Mouse (Mus musculus) heart, embryonic 10.5 days (tissue): Measurements from ENCODE around the gene Fpr1. TPM values are rescaled to one million over a fixed set of nuclear protein-coding genes. Genes with fewer than 3 reads are reported as not detected.
A peak's percentile ranks its signal among the peaks of the same experiment; 100 is the strongest.

Experiments used
- DNase-seq: peaks from one replicate; pipeline ENCODE4 v3.0.0-alpha.2; 2017; ENCODE audit warnings: low spot score
- H3K27ac ChIP-seq: fragments of 300-500 bp; sonication (generic); 2 replicates; pipeline ENCODE4 v1.5.1; 2016; ENCODE audit warnings: mild to moderate bottlenecking
- H3K27me3 ChIP-seq: fragments of 300-500 bp; sonication (generic); 2 replicates; pipeline ENCODE4 v1.6.1; 2016; ENCODE audit warnings: mild to moderate bottlenecking; ENCODE audit not compliant: poor library complexity, insufficient read depth, severe bottlenecking
- H3K36me3 ChIP-seq: fragments of 300-500 bp; sonication (generic); 2 replicates; pipeline ENCODE4 v1.6.1; 2016; ENCODE audit warnings: mild to moderate bottlenecking, moderate library complexity
- H3K4me1 ChIP-seq: fragments of 300-500 bp; sonication (generic); 2 replicates; pipeline ENCODE4 v1.6.1; 2016; ENCODE audit warnings: mild to moderate bottlenecking
- H3K4me3 ChIP-seq: fragments of 300-500 bp; sonication (generic); 2 replicates; pipeline ENCODE4 v1.5.1; 2016; ENCODE audit warnings: mild to moderate bottlenecking, moderate library complexity
- H3K9me3 ChIP-seq: fragments of 300-500 bp; sonication (generic); 2 replicates; pipeline ENCODE4 v1.6.1; 2016; ENCODE audit warnings: mild to moderate bottlenecking, moderate library complexity
- WGBS: fragments of 180-500 bp; shearing (Covaris S2); methylation state at CpG from one replicate; pipeline ENCODE4 v1.1.7; 2016; 5-methylcytosine and 5-hydroxymethylcytosine counted together
- polyA plus RNA-seq: library from polyadenylated mRNA; unstranded; fragments of >200 nt; fragmentation: Nextera tagmentation; extraction: Ambion mirVana; gene quantifications from 2 replicates; pipeline ENCODE4 v1.2.1, GENCODE M21; 2016

Gene Fpr1
- polyA plus RNA-seq, 1 experiment from 2014 or later, result 0.10 TPM

DNA sequence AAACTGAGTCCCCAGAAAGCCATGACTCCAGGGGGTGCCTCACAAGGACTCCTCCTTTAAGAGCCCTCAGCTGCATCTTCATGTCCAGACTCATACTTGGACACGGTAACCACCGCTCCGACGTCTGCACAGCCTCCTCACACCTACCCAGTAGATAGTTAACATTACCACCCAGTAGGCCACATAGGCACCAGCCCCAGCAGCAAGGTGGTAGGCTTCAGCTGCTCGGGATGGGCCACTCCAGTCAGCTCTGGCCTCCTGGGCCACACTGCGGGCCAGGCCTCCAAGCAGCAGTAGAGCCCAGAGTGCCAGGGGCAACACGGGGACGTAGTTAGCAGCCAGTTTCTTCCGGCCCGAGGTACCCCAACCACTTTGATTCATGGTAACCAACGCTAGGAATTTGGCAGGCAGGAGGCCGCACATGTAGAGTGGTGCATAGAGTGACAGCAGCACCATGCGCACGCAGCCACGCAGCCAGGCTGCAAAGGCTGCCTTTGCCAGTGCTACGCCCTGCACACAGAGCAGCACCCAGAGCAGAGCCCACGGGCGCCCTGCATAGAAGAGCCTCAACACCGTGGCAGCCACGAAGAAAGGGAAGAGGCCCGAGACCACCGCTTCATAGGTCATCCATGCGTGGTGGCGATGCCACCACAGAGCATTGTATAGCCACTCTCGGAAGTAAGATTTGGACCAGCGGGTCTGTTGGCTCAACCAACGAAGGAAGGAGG lies 40.0 kb downstream of the Fpr1 start:
- WGBS, result 68% methylated on average over 27 of the region's 27 CpGs
- Histone ChIP-seq H3K4me1 (no peaks in the 10 kb centered on the region), H3K36me3 (peaks cover 25% of the 10 kb centered on the region), H3K27ac (no peak overlapping the region), H3K4me3 (no peak overlapping the region), H3K9me3 (no peaks in the 10 kb centered on the region), H3K27me3 (0 out of 2 replicates have a peak, but pooled peaks cover 10% of the 10 kb centered on the region)
- no peak for DNase-seq

- WGBS, result 90% methylated on average over 7 of the region's 7 CpGs
- Histone ChIP-seq H3K27me3 (no peaks in the 10 kb centered on the region), H3K36me3 (peaks cover 37% of the 10 kb centered on the region), H3K27ac (no peak overlapping the region), H3K9me3 (no peaks in the 10 kb centered on the region), H3K4me3 (no peak overlapping the region), H3K4me1 (peaks cover 23% of the 10 kb centered on the region)
- no peak for DNase-seq
Measured at GRCm38 (mm10) chr17:17840796-17841195, 42.9 kb downstream of the Fpr1 start.

- no peaks in the 10 kb centered on the region for H3K9me3 ChIP-seq
- no peaks in the 10 kb centered on the region for H3K27me3 ChIP-seq
- H3K4me1 ChIP-seq, result peaks cover 36% of the 10 kb centered on the region
- WGBS, result 93% methylated on average over 2 of the region's 2 CpGs
- no peak overlapping the region for H3K27ac ChIP-seq
- H3K36me3 ChIP-seq, result peaks cover 39% of the 10 kb centered on the region
- H3K4me3 ChIP-seq, result no peak overlapping the region
- no peak for DNase-seq
Measured at GRCm38 (mm10) chr17:17839276-17839675, 44.5 kb downstream of the Fpr1 start.

DNA sequence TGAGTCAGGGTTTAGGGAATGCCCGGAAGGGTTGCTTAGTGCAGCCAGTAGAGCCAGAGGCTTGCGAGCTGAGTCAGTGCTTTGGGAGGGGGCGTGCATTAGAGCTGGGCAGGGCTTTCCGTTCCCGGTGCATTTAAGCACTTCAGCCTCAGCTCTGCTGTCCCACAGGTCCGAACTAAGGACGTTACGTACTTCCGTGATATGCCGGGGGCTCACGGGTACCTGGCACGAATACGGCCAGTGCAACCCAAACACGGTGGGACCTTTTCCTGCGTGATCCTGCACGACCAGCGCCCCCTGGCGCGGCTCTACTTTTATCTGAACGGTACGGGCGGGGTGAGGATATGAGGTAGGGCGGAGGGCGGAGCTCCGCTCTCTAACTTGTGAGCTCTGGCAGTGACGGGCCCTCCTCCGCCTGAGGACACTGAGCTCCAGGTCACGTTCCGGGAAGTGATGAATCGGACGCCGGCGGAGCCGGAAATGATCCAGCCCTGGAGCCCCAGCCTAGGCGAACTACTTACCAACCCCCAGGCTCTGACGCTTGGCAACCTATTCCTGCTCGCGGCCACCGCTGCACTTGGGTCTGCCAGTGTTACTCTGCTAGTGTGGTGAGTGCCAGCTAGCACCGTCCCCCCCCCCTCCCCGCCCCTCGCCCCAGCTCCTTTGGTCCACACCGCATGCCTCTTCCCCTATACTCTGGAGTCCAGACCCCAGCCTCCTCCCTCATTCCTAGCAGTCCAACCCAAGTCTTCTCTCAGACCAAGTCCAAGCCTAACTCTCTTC lies 45.6 kb downstream of the Fpr1 start:
- Histone ChIP-seq H3K4me3 (peak overlapping the region; percentile 65), H3K9me3 (no peaks in the 10 kb centered on the region), H3K36me3 (peaks cover 49% of the 10 kb centered on the region), H3K4me1 (peaks cover 48% of the 10 kb centered on the region), H3K27ac (peak overlapping the region; percentile 89), H3K27me3 (no peaks in the 10 kb centered on the region)
- under 1% methylated on average over 42 of the region's 43 CpGs for WGBS
- peak; percentile 98 for DNase-seq

DNA sequence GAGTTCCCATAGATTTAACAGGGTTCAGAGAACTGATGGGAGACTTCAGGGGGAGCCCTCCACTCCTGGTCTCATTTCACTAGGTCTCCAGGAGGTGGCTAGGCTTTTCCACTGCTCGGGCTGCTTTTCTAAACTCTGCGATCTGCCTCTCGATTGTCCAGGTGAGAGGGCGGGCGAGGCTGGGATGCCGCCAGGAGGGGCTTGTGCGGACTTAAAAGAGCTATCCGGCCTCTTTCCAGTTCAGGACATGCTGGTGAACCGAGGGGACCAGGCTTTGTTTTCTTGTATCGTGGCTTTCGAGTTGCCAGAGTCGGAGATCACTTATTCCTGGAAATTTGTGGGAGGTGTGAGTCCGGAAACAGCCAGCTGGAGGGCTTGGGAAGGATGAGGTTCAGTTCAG lies 46.3 kb downstream of the Fpr1 start:
- H3K4me1 ChIP-seq, result peaks cover 49% of the 10 kb centered on the region
- H3K4me3 ChIP-seq, result peak overlapping the region; percentile 65
- H3K9me3 ChIP-seq, result no peaks in the 10 kb centered on the region
- 7% methylated on average over 13 of the region's 13 CpGs for WGBS
- no peaks in the 10 kb centered on the region for H3K27me3 ChIP-seq
- no peak for DNase-seq
- peak overlapping the region; percentile 89 for H3K27ac ChIP-seq
- H3K36me3 ChIP-seq, result peaks cover 54% of the 10 kb centered on the region

DNA sequence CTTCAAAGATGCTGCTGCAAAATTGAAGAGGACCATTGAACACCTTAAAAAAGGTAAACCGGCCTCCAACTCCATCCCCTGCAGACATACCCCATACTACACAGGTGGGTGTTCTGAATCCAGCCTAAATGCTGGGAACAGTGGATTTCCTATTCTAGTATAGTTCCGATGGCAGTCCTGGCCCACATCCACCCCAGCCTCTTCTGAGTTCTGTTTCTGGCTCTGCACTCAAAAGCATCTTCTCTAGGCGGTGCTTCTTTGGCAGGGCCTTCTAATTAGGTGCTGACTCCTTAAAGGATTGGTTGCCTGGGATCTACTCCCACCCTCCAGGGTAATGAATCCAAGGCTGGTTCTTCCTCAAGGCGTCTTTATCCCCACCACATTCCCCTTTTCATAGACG lies 47.6 kb downstream of the Fpr1 start:
- peaks cover 57% of the 10 kb centered on the region for H3K4me1 ChIP-seq
- WGBS, result 82% methylated on average over 5 of the region's 5 CpGs
- no peaks in the 10 kb centered on the region for H3K9me3 ChIP-seq
- no peak overlapping the region for H3K4me3 ChIP-seq
- no peak for DNase-seq
- H3K27me3 ChIP-seq, result no peaks in the 10 kb centered on the region
- no peak overlapping the region for H3K27ac ChIP-seq
- H3K36me3 ChIP-seq, result peaks cover 62% of the 10 kb centered on the region

- Histone ChIP-seq H3K4me3 (0 out of 2 replicates have a peak overlapping the region, but pooled peaks have one; percentile 18), H3K9me3 (no peaks in the 10 kb centered on the region), H3K27me3 (no peaks in the 10 kb centered on the region), H3K4me1 (peaks cover 69% of the 10 kb centered on the region), H3K36me3 (peaks cover 59% of the 10 kb centered on the region), H3K27ac (no peak overlapping the region)
- WGBS, result 7% methylated on average over 1 of the region's 1 CpGs
- peak; percentile 77 for DNase-seq
Measured at GRCm38 (mm10) chr17:17834896-17835295, 48.8 kb downstream of the Fpr1 start.

DNA sequence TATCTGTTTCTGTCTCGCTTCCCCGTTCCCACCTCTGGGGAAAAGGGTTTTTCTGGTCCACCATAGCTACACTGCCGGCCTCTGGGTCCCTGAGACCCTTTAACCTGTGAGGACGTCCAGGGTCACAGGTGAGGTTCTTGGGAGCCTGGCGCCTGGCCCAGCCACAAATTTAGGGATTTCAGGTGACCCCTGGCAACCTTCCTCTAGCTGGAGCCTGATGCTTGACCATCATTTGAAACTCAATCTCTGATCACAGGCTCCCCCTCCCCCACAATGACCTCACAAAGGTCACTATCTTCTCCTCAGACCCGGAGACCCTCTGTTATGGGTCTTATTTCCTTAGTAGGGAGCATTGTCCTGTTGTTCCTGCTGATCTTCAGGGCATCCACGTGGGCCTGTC lies 53.0 kb downstream of the Fpr1 start:
- Histone ChIP-seq H3K4me1 (peaks cover 59% of the 10 kb centered on the region), H3K4me3 (peak overlapping the region; percentile 87), H3K36me3 (peaks cover 40% of the 10 kb centered on the region), H3K9me3 (no peaks in the 10 kb centered on the region), H3K27me3 (no peaks in the 10 kb centered on the region), H3K27ac (no peak overlapping the region)
- no peak for DNase-seq
- WGBS, result 76% methylated on average over 7 of the region's 7 CpGs

GRCm38 (mm10) chr17:17829816-17830535 lies 53.8 kb downstream of the Fpr1 start:
- DNase-seq, result no peak
- peaks cover 57% of the 10 kb centered on the region for H3K4me1 ChIP-seq
- 74% methylated on average over 22 of the region's 23 CpGs for WGBS
- H3K27me3 ChIP-seq, result no peaks in the 10 kb centered on the region
- H3K36me3 ChIP-seq, result peaks cover 39% of the 10 kb centered on the region
- H3K4me3 ChIP-seq, result peak overlapping the region; percentile 87
- H3K27ac ChIP-seq, result peak overlapping the region; percentile 96
- no peaks in the 10 kb centered on the region for H3K9me3 ChIP-seq

DNA sequence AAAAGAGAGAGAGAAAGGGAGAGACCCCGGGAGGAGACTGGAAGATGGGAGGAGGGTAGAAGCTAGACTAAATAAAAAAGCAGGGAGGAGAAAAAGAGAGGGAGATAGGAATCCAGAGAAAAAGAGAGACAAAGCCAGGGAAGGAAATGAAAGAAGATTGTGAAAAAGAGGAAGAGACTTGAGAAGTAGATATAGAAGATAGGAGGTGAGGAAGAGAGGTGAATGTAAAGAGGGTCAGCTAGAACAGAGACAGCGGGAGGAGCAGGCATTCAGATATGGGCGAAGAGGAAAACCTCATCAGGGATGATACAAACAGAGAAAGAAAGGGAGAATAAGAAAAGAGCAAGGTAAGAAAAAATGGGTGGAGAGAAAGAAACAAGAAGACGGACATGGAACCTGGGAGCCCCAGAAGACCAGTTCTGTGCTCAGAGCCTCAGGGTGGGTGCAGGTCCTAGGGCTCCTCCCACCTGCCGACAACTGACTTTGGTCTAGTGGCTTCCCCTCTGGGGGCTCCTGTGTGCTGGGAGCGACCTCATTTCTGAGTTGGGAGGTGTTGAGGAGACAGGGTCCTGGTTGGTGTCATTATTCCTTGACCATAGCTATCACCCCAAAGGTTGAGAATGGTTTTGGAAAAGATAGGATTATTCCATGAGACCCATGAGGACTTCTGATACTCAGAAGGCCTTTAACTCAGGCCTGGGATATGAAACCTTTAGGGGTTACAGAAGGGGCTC lies 54.5 kb downstream of the Fpr1 start:
- Histone ChIP-seq H3K36me3 (peaks cover 39% of the 10 kb centered on the region), H3K27ac (peak overlapping the region; percentile 96), H3K9me3 (no peaks in the 10 kb centered on the region), H3K4me3 (peak overlapping the region; percentile 87), H3K27me3 (no peaks in the 10 kb centered on the region), H3K4me1 (peaks cover 50% of the 10 kb centered on the region)
- 7% methylated on average over 6 of the region's 6 CpGs for WGBS
- no peak for DNase-seq

DNA sequence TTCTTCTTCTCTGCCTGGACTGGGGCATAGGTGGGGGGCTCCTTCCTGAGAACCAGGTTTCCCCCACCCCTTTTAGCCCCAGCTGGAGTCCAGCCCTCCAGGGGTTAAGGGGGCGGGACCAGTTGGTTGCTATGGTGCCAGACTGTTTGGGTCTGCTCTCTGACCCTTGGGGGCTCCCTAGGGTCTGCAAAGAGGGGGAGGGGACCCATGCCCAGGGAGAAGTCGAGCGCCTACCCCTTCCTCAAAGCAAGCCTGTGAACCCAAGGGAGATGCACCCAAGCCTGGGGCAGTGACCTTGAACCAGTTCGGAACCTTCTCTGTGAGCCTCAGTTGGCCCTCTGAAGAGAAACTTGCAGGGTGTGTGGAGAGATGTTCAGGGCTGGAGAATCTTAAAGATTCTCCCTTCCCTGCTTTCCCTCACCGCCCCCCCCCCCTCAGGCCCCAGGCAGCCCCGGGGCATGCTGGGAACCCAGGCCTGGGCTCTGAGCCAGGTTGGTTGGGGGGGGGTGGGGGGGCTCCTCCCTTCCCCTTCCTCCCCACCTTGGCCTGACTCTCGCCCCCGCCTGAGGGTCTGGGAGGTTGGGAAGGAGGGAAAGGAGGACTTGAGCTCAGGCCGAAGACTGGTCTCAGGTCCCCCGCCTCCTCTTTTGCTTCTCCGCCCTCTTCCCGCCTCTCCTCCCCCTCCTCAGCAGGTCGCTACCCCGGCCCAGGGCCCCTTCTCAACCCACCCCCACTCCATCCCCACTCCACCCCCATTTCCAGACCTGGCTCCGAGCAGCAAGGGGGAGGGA lies 55.4 kb downstream of the Fpr1 start:
- no peaks in the 10 kb centered on the region for H3K9me3 ChIP-seq
- H3K27me3 ChIP-seq, result no peaks in the 10 kb centered on the region
- peaks cover 31% of the 10 kb centered on the region for H3K36me3 ChIP-seq
- DNase-seq, result peak; percentile 88
- H3K4me3 ChIP-seq, result peak overlapping the region; percentile 87
- H3K27ac ChIP-seq, result peak overlapping the region; percentile 96
- peaks cover 41% of the 10 kb centered on the region for H3K4me1 ChIP-seq
- WGBS, result under 1% methylated on average over 12 of the region's 15 CpGs
